Mouse (Mus musculus): Measurements from ENCODE around the gene Akr1b3.
"Not testable (repeated sequence)": the region's sequence is repeated elsewhere in the genome, so short reads cannot be mapped to it uniquely, and the experiment has no call there.

The Akr1b3 gene

GRCm38 (mm10) chr6:34316854-34317771 is at the start of gene Akr1b3:
Akr1b3 (minus strand) TSS chr6:34317478.
- DNase-seq (ENCODE audit: low spot score): peak; percentile 96

- no peak for DNase-seq (ENCODE audit: low spot score)
Observed at GRCm38 (mm10) chr6:34364217-34365136, 47.2 kb upstream of the Akr1b3 start.

GRCm38 (mm10) chr6:34355841-34356240 is 38.6 kb upstream of the Akr1b3 start:
- no peak for DNase-seq (ENCODE audit: low spot score)

- DNase-seq (ENCODE audit: low spot score): no peak
Observed at GRCm38 (mm10) chr6:34355349-34355747, 38.1 kb upstream of the Akr1b3 start.

GRCm38 (mm10) chr6:34354354-34355348 is 37.4 kb upstream of the Akr1b3 start:
- DNase-seq (ENCODE audit: low spot score): no peak

- DNase-seq (ENCODE audit: low spot score): peak; percentile 43
Observed at GRCm38 (mm10) chr6:34353658-34354353, 36.5 kb upstream of the Akr1b3 start, which contains the start of gene Akr1b8. Akr1b8 (plus strand) TSS chr6:34354119.

GRCm38 (mm10) chr6:34352401-34352800 is 35.1 kb upstream of the Akr1b3 start:
- DNase-seq (ENCODE audit: low spot score): no peak

- DNase-seq (ENCODE audit: low spot score): not testable (repeated sequence)
Observed at GRCm38 (mm10) chr6:34351481-34351880, 34.2 kb upstream of the Akr1b3 start.

GRCm38 (mm10) chr6:34350037-34350699 is 32.9 kb upstream of the Akr1b3 start:
- no peak for DNase-seq (ENCODE audit: low spot score)

GRCm38 (mm10) chr6:34346096-34346898 is 29.0 kb upstream of the Akr1b3 start:
- peak; percentile 84 for DNase-seq (ENCODE audit: low spot score)

GRCm38 (mm10) chr6:34344935-34345334 is 27.7 kb upstream of the Akr1b3 start:
- DNase-seq (ENCODE audit: low spot score): peak; percentile 50

GRCm38 (mm10) chr6:34344135-34344850 is 27.0 kb upstream of the Akr1b3 start:
- DNase-seq (ENCODE audit: low spot score): peak; percentile 18

- DNase-seq (ENCODE audit: low spot score): no peak
Observed at GRCm38 (mm10) chr6:34343426-34343825, 26.1 kb upstream of the Akr1b3 start.

GRCm38 (mm10) chr6:34342476-34342875 is 25.2 kb upstream of the Akr1b3 start:
- DNase-seq (ENCODE audit: low spot score): no peak

- no peak for DNase-seq (ENCODE audit: low spot score)
Observed at GRCm38 (mm10) chr6:34341991-34342390, 24.7 kb upstream of the Akr1b3 start.

GRCm38 (mm10) chr6:34337799-34338198 is 20.5 kb upstream of the Akr1b3 start:
- no peak for DNase-seq (ENCODE audit: low spot score)

GRCm38 (mm10) chr6:34334673-34335072 is 17.4 kb upstream of the Akr1b3 start:
- no peak for DNase-seq (ENCODE audit: low spot score)

- DNase-seq (ENCODE audit: low spot score): not testable (repeated sequence)
Observed at GRCm38 (mm10) chr6:34331804-34332203, 14.5 kb upstream of the Akr1b3 start.

GRCm38 (mm10) chr6:34331379-34331778 is 14.1 kb upstream of the Akr1b3 start:
- no peak for DNase-seq (ENCODE audit: low spot score)

Data from MN1 (cell line).